Mouse (Mus musculus): Measurements from ENCODE around the gene Large2. TPM values are rescaled to one million over a fixed set of nuclear protein-coding genes. Genes with fewer than 3 reads are reported as not detected.

Large2 gene
- polyA plus RNA-seq, 1 experiment from 2014 or later, result 2.4 TPM

- no peak for ATAC-seq
- Histone ChIP-seq H3K9me3 (ENCODE audit: control insufficient read depth, low read length) (no peaks in the 10 kb centered on the region), H3K9ac (replicated peaks; ENCODE audit: low read depth, low read length) (no peak overlapping the region), H3K36me3 (ENCODE audit: control insufficient read depth, insufficient read depth) (peaks cover 14% of the 10 kb centered on the region; the same call in 1 of the 2 replicates), H3K4me2 (ENCODE audit: low read length) (no peak overlapping the region), H3K4me3 (replicated peaks; ENCODE audit: low read length) (no peak overlapping the region), H3K27ac (ENCODE audit: low read length) (no peak overlapping the region), H3K4me1 (replicated peaks; ENCODE audit: control insufficient read depth, insufficient read depth, low read length) (no peaks in the 10 kb centered on the region), H3K27me3 (replicated peaks; ENCODE audit: control insufficient read depth, insufficient read depth, low read length) (no peaks in the 10 kb centered on the region)
- 80% methylated on average over 6 of the region's 6 CpGs for WGBS
Observed at GRCm38 (mm10) chr2:92354224-92354623, 20.4 kb downstream of the Large2 start.

GRCm38 (mm10) chr2:92353402-92353801 is 21.3 kb downstream of the Large2 start:
- no peaks in the 10 kb centered on the region for H3K9me3 ChIP-seq (ENCODE audit: control insufficient read depth, low read length)
- H3K4me1 ChIP-seq (replicated peaks; ENCODE audit: control insufficient read depth, insufficient read depth, low read length), result no peaks in the 10 kb centered on the region
- WGBS, result 15% methylated on average over 5 of the region's 5 CpGs
- H3K36me3 ChIP-seq (ENCODE audit: control insufficient read depth, insufficient read depth), result peaks cover 16% of the 10 kb centered on the region
- no peak overlapping the region for H3K4me3 ChIP-seq (replicated peaks; ENCODE audit: low read length)
- H3K27ac ChIP-seq (ENCODE audit: low read length), result no peak overlapping the region
- H3K27me3 ChIP-seq (replicated peaks; ENCODE audit: control insufficient read depth, insufficient read depth, low read length), result no peaks in the 10 kb centered on the region
- no peak overlapping the region for H3K9ac ChIP-seq (replicated peaks; ENCODE audit: low read depth, low read length)
- no peak overlapping the region for H3K4me2 ChIP-seq (ENCODE audit: low read length)
- ATAC-seq, result no peak

GRCm38 (mm10) chr2:92350686-92351085 is 24.0 kb downstream of the Large2 start:
- no peak overlapping the region for H3K27ac ChIP-seq (ENCODE audit: low read length)
- H3K4me3 ChIP-seq (replicated peaks; ENCODE audit: low read length), result no peak overlapping the region
- 89% methylated on average over 5 of the region's 5 CpGs for WGBS
- H3K27me3 ChIP-seq (replicated peaks; ENCODE audit: control insufficient read depth, insufficient read depth, low read length), result no peaks in the 10 kb centered on the region
- H3K9ac ChIP-seq (replicated peaks; ENCODE audit: low read depth, low read length), result no peak overlapping the region
- no peaks in the 10 kb centered on the region for H3K9me3 ChIP-seq (ENCODE audit: control insufficient read depth, low read length)
- no peak for ATAC-seq
- peaks cover 5% of the 10 kb centered on the region for H3K36me3 ChIP-seq (ENCODE audit: control insufficient read depth, insufficient read depth)
- no peaks in the 10 kb centered on the region for H3K4me1 ChIP-seq (replicated peaks; ENCODE audit: control insufficient read depth, insufficient read depth, low read length)
- no peak overlapping the region for H3K4me2 ChIP-seq (ENCODE audit: low read length)

- Histone ChIP-seq H3K4me2 (ENCODE audit: low read length) (no peak overlapping the region), H3K4me3 (replicated peaks; ENCODE audit: low read length) (no peak overlapping the region), H3K9me3 (ENCODE audit: control insufficient read depth, low read length) (no peaks in the 10 kb centered on the region), H3K4me1 (replicated peaks; ENCODE audit: control insufficient read depth, insufficient read depth, low read length) (no peaks in the 10 kb centered on the region), H3K9ac (replicated peaks; ENCODE audit: low read depth, low read length) (no peak overlapping the region), H3K36me3 (ENCODE audit: control insufficient read depth, insufficient read depth) (peaks cover 7% of the 10 kb centered on the region), H3K27me3 (replicated peaks; ENCODE audit: control insufficient read depth, insufficient read depth, low read length) (no peaks in the 10 kb centered on the region), H3K27ac (ENCODE audit: low read length) (no peak overlapping the region)
- 73% methylated on average over 6 of the region's 6 CpGs for WGBS
- no peak for ATAC-seq
Observed at GRCm38 (mm10) chr2:92349589-92350425, 24.9 kb downstream of the Large2 start.

GRCm38 (mm10) chr2:92347191-92347590 is 27.5 kb downstream of the Large2 start:
- H3K36me3 ChIP-seq (ENCODE audit: control insufficient read depth, insufficient read depth), result peaks cover 6% of the 10 kb centered on the region

GRCm38 (mm10) chr2:92342418-92342817 is 32.3 kb downstream of the Large2 start:
- no peaks in the 10 kb centered on the region for H3K4me1 ChIP-seq (replicated peaks; ENCODE audit: control insufficient read depth, insufficient read depth, low read length)
- H3K27ac ChIP-seq (ENCODE audit: low read length), result no peak overlapping the region
- H3K36me3 ChIP-seq (ENCODE audit: control insufficient read depth, insufficient read depth), result peaks cover 5% of the 10 kb centered on the region; the same call in 1 of the 2 replicates
- ATAC-seq, result no peak
- no peak overlapping the region for H3K4me2 ChIP-seq (ENCODE audit: low read length)
- no peaks in the 10 kb centered on the region for H3K9me3 ChIP-seq (ENCODE audit: control insufficient read depth, low read length)
- H3K27me3 ChIP-seq (replicated peaks; ENCODE audit: control insufficient read depth, insufficient read depth, low read length), result no peaks in the 10 kb centered on the region
- H3K9ac ChIP-seq (replicated peaks; ENCODE audit: low read depth, low read length), result no peak overlapping the region
- H3K4me3 ChIP-seq (replicated peaks; ENCODE audit: low read length), result no peak overlapping the region

More at GRCm38 (mm10) chr2:92347191-92347590, 27.5 kb downstream of the Large2 start:
- Histone ChIP-seq H3K9me3 (ENCODE audit: control insufficient read depth, low read length) (no peaks in the 10 kb centered on the region), H3K4me1 (replicated peaks; ENCODE audit: control insufficient read depth, insufficient read depth, low read length) (no peaks in the 10 kb centered on the region), H3K4me3 (replicated peaks; ENCODE audit: low read length) (no peak overlapping the region), H3K4me2 (ENCODE audit: low read length) (no peak overlapping the region), H3K9ac (replicated peaks; ENCODE audit: low read depth, low read length) (no peak overlapping the region), H3K27me3 (replicated peaks; ENCODE audit: control insufficient read depth, insufficient read depth, low read length) (no peaks in the 10 kb centered on the region), H3K27ac (ENCODE audit: low read length) (no peak overlapping the region)
- no peak for ATAC-seq
- 94% methylated on average over 2 of the region's 2 CpGs for WGBS

GRCm38 (mm10) chr2:92331871-92332270 is 42.8 kb downstream of the Large2 start:
- Histone ChIP-seq H3K36me3 (ENCODE audit: control insufficient read depth, insufficient read depth) (peaks cover 6% of the 10 kb centered on the region; the same call in 1 of the 2 replicates), H3K9ac (replicated peaks; ENCODE audit: low read depth, low read length) (no peak overlapping the region), H3K4me1 (replicated peaks; ENCODE audit: control insufficient read depth, insufficient read depth, low read length) (no peaks in the 10 kb centered on the region), H3K4me2 (ENCODE audit: low read length) (no peak overlapping the region), H3K9me3 (ENCODE audit: control insufficient read depth, low read length) (no peaks in the 10 kb centered on the region), H3K27ac (ENCODE audit: low read length) (no peak overlapping the region), H3K27me3 (replicated peaks; ENCODE audit: control insufficient read depth, insufficient read depth, low read length) (no peaks in the 10 kb centered on the region), H3K4me3 (replicated peaks; ENCODE audit: low read length) (no peak overlapping the region)
- WGBS, result 92% methylated on average over 2 of the region's 2 CpGs
- no peak for ATAC-seq

GRCm38 (mm10) chr2:92331410-92331809 is 43.3 kb downstream of the Large2 start:
- ATAC-seq, result no peak
- no peaks in the 10 kb centered on the region for H3K27me3 ChIP-seq (replicated peaks; ENCODE audit: control insufficient read depth, insufficient read depth, low read length)
- no peak overlapping the region for H3K9ac ChIP-seq (replicated peaks; ENCODE audit: low read depth, low read length)
- H3K4me2 ChIP-seq (ENCODE audit: low read length), result no peak overlapping the region
- H3K27ac ChIP-seq (ENCODE audit: low read length), result no peak overlapping the region
- 71% methylated on average over 2 of the region's 2 CpGs for WGBS
- peaks cover 6% of the 10 kb centered on the region; the same call in 1 of the 2 replicates for H3K36me3 ChIP-seq (ENCODE audit: control insufficient read depth, insufficient read depth)
- H3K4me3 ChIP-seq (replicated peaks; ENCODE audit: low read length), result no peak overlapping the region
- no peaks in the 10 kb centered on the region for H3K9me3 ChIP-seq (ENCODE audit: control insufficient read depth, low read length)
- H3K4me1 ChIP-seq (replicated peaks; ENCODE audit: control insufficient read depth, insufficient read depth, low read length), result no peaks in the 10 kb centered on the region

- Histone ChIP-seq H3K36me3 (ENCODE audit: control insufficient read depth, insufficient read depth) (peaks cover 6% of the 10 kb centered on the region; the same call in 1 of the 2 replicates), H3K4me3 (replicated peaks; ENCODE audit: low read length) (no peak overlapping the region), H3K4me1 (replicated peaks; ENCODE audit: control insufficient read depth, insufficient read depth, low read length) (no peaks in the 10 kb centered on the region), H3K27me3 (replicated peaks; ENCODE audit: control insufficient read depth, insufficient read depth, low read length) (no peaks in the 10 kb centered on the region), H3K27ac (ENCODE audit: low read length) (no peak overlapping the region), H3K9me3 (ENCODE audit: control insufficient read depth, low read length) (no peaks in the 10 kb centered on the region), H3K4me2 (ENCODE audit: low read length) (no peak overlapping the region), H3K9ac (replicated peaks; ENCODE audit: low read depth, low read length) (no peak overlapping the region)
- WGBS, result 46% methylated on average over 2 of the region's 2 CpGs
- ATAC-seq, result no peak
Observed at GRCm38 (mm10) chr2:92330840-92331239, 43.8 kb downstream of the Large2 start.
